Mouse (Mus musculus) kidney, adult 2 months (tissue): ENCODE measurements at regions not wholly inside any gene's neighbourhood (a gene's known extent, or its start where the extent isn't known, plus 50 kb on each side); places are given as distances from the start of the nearest gene placed in this dataset.

Source experiments
- CTCF ChIP-seq: fragments of 200-500 bp; conservative IDR thresholded peaks from 2 replicates; pipeline ENCODE4 v1.5.1; 2011; ENCODE audit warnings: low read depth, mild to moderate bottlenecking, control low read depth, low read length, moderate library complexity, mixed read lengths; ENCODE audit not compliant: insufficient read depth, insufficient read length
- POLR2A ChIP-seq: fragments of 200-500 bp; IDR thresholded peaks from one replicate; pipeline ENCODE4 v1.6.1; 2011; ENCODE audit warnings: low read depth, low read length, control low read depth

DNA sequence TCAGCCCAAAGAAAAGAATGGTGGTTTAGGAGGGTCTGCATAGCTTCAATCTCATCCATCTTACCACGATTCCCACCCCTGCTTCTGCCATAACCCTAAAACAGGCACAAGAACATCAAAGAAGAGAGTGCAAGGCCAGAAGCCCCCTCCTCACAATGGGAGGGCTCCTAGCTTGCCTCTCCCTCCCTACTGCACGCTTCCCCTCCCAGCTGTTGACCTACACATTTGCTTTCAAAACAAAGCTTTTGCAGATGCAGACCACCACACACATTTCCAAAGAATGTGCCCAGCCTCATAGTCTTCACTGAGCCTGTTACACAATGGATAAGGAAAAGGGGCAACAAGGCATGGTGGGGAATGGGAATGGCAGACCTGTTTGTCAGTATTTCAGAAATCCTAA, 67.9 kb upstream of the Ndn start:
- TF ChIP-seq CTCF (no peak), POLR2A (no peak)
